Mouse (Mus musculus) v-Abl transformed pro-B cells (cell line): Measurements from ENCODE around the gene Vsx1.

Experiments
- in situ Hi-C, 2 experiments: fragments of 400-800 bp; cut with MboI; formaldehyde crosslinking; loops; one replicate each; pipeline ENCODE4 v1.15.1; 2025; ENCODE audit not compliant: unreplicated experiment in 2 of 2

Vsx1 gene

GRCm38 (mm10) chr2:150669454-150670045 is 19.6 kb downstream of the Vsx1 start:
- in situ Hi-C loops: loop anchor here (5.0 to 25.0 kb wide), 19 partner anchors 57 to 1995 kb away; partner anchors contain the start of genes Gins1 (in 2 of the 2), 3300002I08Rik (in 1 of the 2), Abhd12 (in 1 of the 2) and Apmap (in 1 of the 2)

GRCm38 (mm10) chr2:150668956-150669355 is 20.2 kb downstream of the Vsx1 start:
- in situ Hi-C loops: loop anchor here (5.0 to 25.0 kb wide), 6 partner anchors 304 to 1994 kb away; partner anchors contain the start of genes 3300002I08Rik (in 1 of the 2), Cst3 (in 1 of the 2), Fam110a (in 1 of the 2) and Nxt1 (in 1 of the 2)

GRCm38 (mm10) chr2:150667820-150668766 is 21.1 kb downstream of the Vsx1 start, which contains the start of gene Acss1:
TSS of gene Acss1 (minus strand) at chr2:150668500.
- in situ Hi-C loops: loop anchor here (5.0 to 25.0 kb wide), 6 partner anchors 303 to 1993 kb away; partner anchors contain the start of genes 3300002I08Rik (in 1 of the 2), Cst3 (in 1 of the 2), Fam110a (in 1 of the 2) and Nxt1 (in 1 of the 2)

GRCm38 (mm10) chr2:150667065-150667819 is 21.9 kb downstream of the Vsx1 start:
- in situ Hi-C loops: loop anchor here (5.0 to 25.0 kb wide), 6 partner anchors 302 to 1992 kb away; partner anchors contain the start of genes 3300002I08Rik (in 1 of the 2), Cst3 (in 1 of the 2), Fam110a (in 1 of the 2) and Nxt1 (in 1 of the 2)

- in situ Hi-C loops: loop anchor here (5.0 to 25.0 kb wide), 6 partner anchors 302 to 1992 kb away; partner anchors contain the start of genes 3300002I08Rik (in 1 of the 2), Cst3 (in 1 of the 2), Fam110a (in 1 of the 2) and Nxt1 (in 1 of the 2)
Measured at GRCm38 (mm10) chr2:150666723-150667064, 22.5 kb downstream of the Vsx1 start.

DNA sequence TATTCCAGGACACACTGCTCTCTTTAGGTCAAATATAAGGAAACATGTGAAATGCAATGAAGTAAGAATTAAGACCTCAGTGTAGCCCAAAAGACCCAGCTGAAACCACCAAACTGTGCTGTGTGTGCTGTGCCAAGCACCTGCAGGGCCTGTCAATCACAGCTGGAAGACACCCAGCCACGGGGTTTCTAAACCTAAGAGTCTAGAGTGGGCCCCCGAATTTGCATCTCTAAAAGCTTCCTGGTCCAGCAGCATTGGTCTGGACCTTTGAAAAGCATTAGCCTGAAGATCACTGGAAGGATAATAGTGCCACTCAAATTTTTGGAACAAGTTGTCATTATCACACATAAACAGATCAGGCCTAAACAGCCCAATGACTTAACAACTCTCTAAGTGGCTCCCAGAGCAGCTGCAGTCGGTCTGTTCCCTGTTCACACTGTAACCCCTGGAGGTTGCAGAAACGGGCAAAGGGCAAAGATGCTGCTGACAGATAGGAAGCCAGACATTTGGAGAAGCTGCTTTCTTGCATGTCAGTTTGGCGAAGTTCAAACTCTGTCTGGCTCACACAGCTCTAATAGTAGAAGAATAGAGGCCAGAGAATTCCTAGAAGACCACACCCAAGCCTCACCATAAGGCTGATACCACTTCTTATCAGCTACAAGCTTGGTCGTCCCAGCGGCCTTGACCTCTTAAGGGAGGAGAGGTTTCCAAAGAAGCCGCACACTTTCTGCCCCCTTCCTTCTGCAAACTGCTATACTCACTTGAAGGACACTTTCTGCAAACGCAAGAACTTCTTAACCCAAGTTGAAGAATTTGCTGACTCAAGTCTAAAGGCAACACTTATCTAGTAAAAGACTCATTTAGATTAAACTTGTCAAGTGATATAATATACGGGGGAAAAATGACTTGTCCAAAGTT is 23.4 kb downstream of the Vsx1 start:
- in situ Hi-C loops: loop anchor here (5.0 to 25.0 kb wide), 6 partner anchors 301 to 1991 kb away; partner anchors contain the start of genes 3300002I08Rik (in 1 of the 2), Cst3 (in 1 of the 2), Fam110a (in 1 of the 2) and Nxt1 (in 1 of the 2)

DNA sequence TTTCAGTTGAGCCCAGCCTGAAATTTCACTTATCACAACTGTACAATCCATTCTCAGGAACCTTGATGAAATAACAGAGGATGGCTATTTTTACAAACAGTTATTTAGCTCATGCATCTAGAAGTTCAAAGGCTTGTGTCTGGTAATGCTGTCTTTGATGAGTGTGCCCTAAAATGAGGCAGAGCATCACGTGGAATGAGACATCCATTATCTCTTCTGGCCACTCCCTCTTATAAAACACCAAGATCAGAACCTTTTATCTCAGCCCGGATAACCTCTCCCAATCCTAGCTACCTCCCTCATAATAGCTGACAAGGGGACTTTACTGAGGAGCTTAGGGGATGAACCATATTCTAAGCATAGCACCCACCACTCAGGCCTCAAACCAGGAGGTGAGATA is 24.2 kb downstream of the Vsx1 start:
- in situ Hi-C loops: loop anchor here (5.0 to 25.0 kb wide), 6 partner anchors 300 to 1990 kb away; partner anchors contain the start of genes 3300002I08Rik (in 1 of the 2), Cst3 (in 1 of the 2), Fam110a (in 1 of the 2) and Nxt1 (in 1 of the 2)

GRCm38 (mm10) chr2:150664152-150664920 is 24.8 kb downstream of the Vsx1 start:
- in situ Hi-C loops: loop anchor here (10.0 to 25.0 kb wide), 5 partner anchors 300 to 1990 kb away; partner anchors contain the start of genes 3300002I08Rik (in 1 of the 2), Cst3 (in 1 of the 2), Fam110a (in 1 of the 2) and Nxt1 (in 1 of the 2)

- in situ Hi-C loops: loop anchor here (10.0 to 25.0 kb wide), 5 partner anchors 298 to 1988 kb away; partner anchors contain the start of genes 3300002I08Rik (in 1 of the 2), Cst3 (in 1 of the 2), Fam110a (in 1 of the 2) and Nxt1 (in 1 of the 2)
Measured at GRCm38 (mm10) chr2:150663255-150663654, 25.9 kb downstream of the Vsx1 start.

- in situ Hi-C loops: loop anchor here (10.0 to 25.0 kb wide), 5 partner anchors 297 to 1987 kb away; partner anchors contain the start of genes 3300002I08Rik (in 1 of the 2), Cst3 (in 1 of the 2), Fam110a (in 1 of the 2) and Nxt1 (in 1 of the 2)
Measured at GRCm38 (mm10) chr2:150662007-150662406, 27.2 kb downstream of the Vsx1 start.

DNA sequence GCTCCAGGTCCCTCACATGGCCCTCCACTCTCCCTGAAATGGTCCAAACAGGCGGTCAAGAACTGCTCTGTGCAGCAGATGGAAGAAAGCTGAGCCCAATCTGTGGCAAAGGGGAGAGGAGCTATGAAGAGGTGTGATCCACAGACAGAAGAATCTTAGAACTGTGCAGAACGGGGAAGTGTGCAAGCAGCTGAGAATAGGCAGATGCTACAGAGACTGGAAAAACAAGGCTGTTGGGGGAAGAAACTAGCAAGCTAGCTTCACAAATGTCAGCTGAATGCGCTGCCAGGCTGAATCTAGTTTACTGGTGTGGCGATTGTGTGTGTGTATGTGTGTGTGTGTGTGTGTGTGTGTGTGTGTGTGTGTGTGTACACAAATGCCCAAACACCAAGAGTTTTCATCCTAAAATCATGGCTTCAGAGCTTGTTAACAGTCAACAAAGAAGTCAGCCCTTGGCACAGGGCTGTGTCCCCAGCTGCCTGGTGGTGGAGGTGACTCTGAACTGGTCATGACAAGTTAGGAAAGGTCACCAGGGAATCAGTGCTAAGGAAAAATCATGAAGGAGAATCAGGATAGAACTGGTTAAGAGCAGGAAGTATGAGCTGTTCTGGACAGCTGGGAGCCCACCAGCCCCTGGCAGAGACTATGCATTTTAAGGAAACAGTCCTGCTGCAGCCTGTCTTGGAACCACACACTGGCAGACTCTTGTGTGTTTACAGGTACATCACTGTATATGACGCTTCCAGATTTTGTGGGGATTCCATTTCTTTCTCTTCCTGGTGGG is 28.3 kb downstream of the Vsx1 start:
- in situ Hi-C loops: loop anchor here (10.0 to 25.0 kb wide), 5 partner anchors 296 to 1986 kb away; partner anchors contain the start of genes 3300002I08Rik (in 1 of the 2), Cst3 (in 1 of the 2), Fam110a (in 1 of the 2) and Nxt1 (in 1 of the 2)

- in situ Hi-C loops: loop anchor here (10.0 to 25.0 kb wide), 5 partner anchors 295 to 1985 kb away; partner anchors contain the start of genes 3300002I08Rik (in 1 of the 2), Cst3 (in 1 of the 2), Fam110a (in 1 of the 2) and Nxt1 (in 1 of the 2)
Measured at GRCm38 (mm10) chr2:150660049-150660448, 29.1 kb downstream of the Vsx1 start.

- in situ Hi-C loops: loop anchor here in 1 of 2 experiments (25.0 kb wide), 1 partner anchor 1330 kb away; the partner anchor contains the start of genes Fam110a and Slc52a3
Measured at GRCm38 (mm10) chr2:150656975-150657768, 32.0 kb downstream of the Vsx1 start.

DNA sequence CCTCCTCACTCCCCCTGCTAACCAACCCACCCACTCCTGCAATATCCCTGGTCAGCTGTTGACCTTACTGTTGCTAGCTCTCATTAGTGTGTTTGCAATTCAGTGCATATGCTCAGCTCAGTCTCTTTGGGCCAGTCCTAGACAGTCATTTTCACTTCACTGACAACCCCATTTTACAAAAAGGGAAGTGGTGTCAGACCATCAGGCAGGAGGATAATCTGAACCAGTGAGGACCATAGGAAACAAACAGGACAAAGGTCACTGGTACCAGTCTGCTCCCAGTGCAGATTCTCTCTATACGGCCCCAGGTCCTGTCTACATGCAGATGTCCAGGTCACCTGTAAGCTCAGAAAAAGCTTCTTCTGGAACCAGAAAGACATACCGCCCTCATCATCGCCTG is 33.0 kb downstream of the Vsx1 start:
- in situ Hi-C loops: loop anchor here in 1 of 2 experiments (25.0 kb wide), 1 partner anchor 1331 kb away; the partner anchor contains the start of genes Fam110a and Slc52a3

DNA sequence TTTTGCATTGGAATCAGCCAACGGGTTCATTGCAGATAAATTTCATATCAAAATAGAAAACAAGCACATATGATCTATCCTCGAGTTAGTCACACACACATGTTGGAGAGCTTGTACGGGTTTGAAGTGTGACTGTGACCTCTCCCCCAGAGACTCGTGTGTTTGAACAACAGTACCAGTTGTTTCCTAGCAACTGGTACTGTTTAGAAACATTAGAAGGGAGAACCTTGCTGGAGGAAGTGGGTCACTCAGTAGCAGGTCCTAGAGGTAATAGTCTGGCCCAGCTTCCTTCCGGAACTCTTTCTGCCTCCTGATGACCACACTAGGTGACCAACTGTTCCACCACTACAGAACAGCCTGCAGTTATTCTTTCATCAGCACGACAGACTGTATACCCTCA is 33.9 kb downstream of the Vsx1 start:
- in situ Hi-C loops: loop anchor here in 1 of 2 experiments (25.0 kb wide), 1 partner anchor 1332 kb away; the partner anchor contains the start of genes Fam110a and Slc52a3
